Mouse (Mus musculus): ENCODE measurements around the gene Zfp683. TPM values are rescaled to one million over a fixed set of nuclear protein-coding genes. Genes with fewer than 3 reads are reported as not detected.

Gene Zfp683
- polyA plus RNA-seq, 1 experiment from 2014 or later = not detected

- DNase-seq (peak; percentile 36), ATAC-seq (ENCODE audit: low FRiP score, low TSS enrichment) (no peak)
- no peaks in the 10 kb centered on the region for H3K27me3 ChIP-seq (ENCODE audit: control insufficient read depth, insufficient read depth, low read length)
- H3K4me2 ChIP-seq (ENCODE audit: low read length) = no peak overlapping the region
- H3K27ac ChIP-seq (replicated peaks; ENCODE audit: low read depth, low read length) = no peak overlapping the region
- H3K4me1 ChIP-seq (ENCODE audit: control insufficient read depth, insufficient read depth, low read length) = no peaks in the 10 kb centered on the region
- 73% methylated on average over 6 of the region's 6 CpGs for WGBS
- H3K4me3 ChIP-seq (replicated peaks; ENCODE audit: low read depth, low read length) = no peak overlapping the region
- H3K9me3 ChIP-seq (ENCODE audit: control insufficient read depth, low read length) = no peaks in the 10 kb centered on the region
- no peak overlapping the region for H3K9ac ChIP-seq (replicated peaks; ENCODE audit: low read length)
- H3K36me3 ChIP-seq (ENCODE audit: control insufficient read depth, insufficient read depth, low read length) = no peaks in the 10 kb centered on the region
Observed at GRCm38 (mm10) chr4:134092382-134093288, 39.0 kb downstream of the Zfp683 start.

GRCm38 (mm10) chr4:134094004-134094564, 40.4 kb downstream of the Zfp683 start:
- WGBS = 88% methylated on average over 7 of the region's 7 CpGs
- ATAC-seq (ENCODE audit: low FRiP score, low TSS enrichment) = no peak
- H3K27me3 ChIP-seq (ENCODE audit: control insufficient read depth, insufficient read depth, low read length) = no peaks in the 10 kb centered on the region

GRCm38 (mm10) chr4:134094923-134095547, 41.4 kb downstream of the Zfp683 start, which contains the start of gene Cd52:
TSS of gene Cd52 (minus strand) at chr4:134095082.
- Histone ChIP-seq H3K9ac (replicated peaks; ENCODE audit: low read length) (no peak within 1 kb of the TSS), H3K36me3 (ENCODE audit: control insufficient read depth, insufficient read depth, low read length) (no peaks in the 10 kb centered on the region), H3K4me2 (ENCODE audit: low read length) (no peak within 1 kb of the TSS), H3K27me3 (ENCODE audit: control insufficient read depth, insufficient read depth, low read length) (no peaks in the 10 kb centered on the region), H3K27ac (replicated peaks; ENCODE audit: low read depth, low read length) (no peak within 1 kb of the TSS), H3K4me3 (replicated peaks; ENCODE audit: low read depth, low read length) (no peak within 1 kb of the TSS), H3K4me1 (ENCODE audit: control insufficient read depth, insufficient read depth, low read length) (no peaks in the 10 kb centered on the region), H3K9me3 (ENCODE audit: control insufficient read depth, low read length) (no peaks in the 10 kb centered on the region)
- 48% methylated on average over 3 of the region's 3 CpGs for WGBS
- DNase-seq (no peak), ATAC-seq (ENCODE audit: low FRiP score, low TSS enrichment) (no peak)

More at GRCm38 (mm10) chr4:134094004-134094564, 40.4 kb downstream of the Zfp683 start:
- H3K27ac ChIP-seq (replicated peaks; ENCODE audit: low read depth, low read length) = no peak overlapping the region
- no peaks in the 10 kb centered on the region for H3K4me1 ChIP-seq (ENCODE audit: control insufficient read depth, insufficient read depth, low read length)
- no peak for DNase-seq
- H3K4me2 ChIP-seq (ENCODE audit: low read length) = no peak overlapping the region
- H3K9ac ChIP-seq (replicated peaks; ENCODE audit: low read length) = no peak overlapping the region
- H3K36me3 ChIP-seq (ENCODE audit: control insufficient read depth, insufficient read depth, low read length) = no peaks in the 10 kb centered on the region
- H3K4me3 ChIP-seq (replicated peaks; ENCODE audit: low read depth, low read length) = no peak overlapping the region
- H3K9me3 ChIP-seq (ENCODE audit: control insufficient read depth, low read length) = no peaks in the 10 kb centered on the region

- H3K9me3 ChIP-seq (ENCODE audit: control insufficient read depth, low read length) = no peaks in the 10 kb centered on the region
- no peak overlapping the region for H3K4me2 ChIP-seq (ENCODE audit: low read length)
- no peaks in the 10 kb centered on the region for H3K27me3 ChIP-seq (ENCODE audit: control insufficient read depth, insufficient read depth, low read length)
- ATAC-seq (ENCODE audit: low FRiP score, low TSS enrichment) (no peak), DNase-seq (no peak)
- no peaks in the 10 kb centered on the region for H3K4me1 ChIP-seq (ENCODE audit: control insufficient read depth, insufficient read depth, low read length)
- no peaks in the 10 kb centered on the region for H3K36me3 ChIP-seq (ENCODE audit: control insufficient read depth, insufficient read depth, low read length)
- WGBS = 85% methylated on average over 3 of the region's 3 CpGs
- H3K9ac ChIP-seq (replicated peaks; ENCODE audit: low read length) = no peak overlapping the region
- no peak overlapping the region for H3K27ac ChIP-seq (replicated peaks; ENCODE audit: low read depth, low read length)
- H3K4me3 ChIP-seq (replicated peaks; ENCODE audit: low read depth, low read length) = no peak overlapping the region
Observed at GRCm38 (mm10) chr4:134096120-134096519, 42.5 kb downstream of the Zfp683 start.

- Histone ChIP-seq H3K36me3 (ENCODE audit: control insufficient read depth, insufficient read depth, low read length) (no peaks in the 10 kb centered on the region), H3K27ac (replicated peaks; ENCODE audit: low read depth, low read length) (no peak overlapping the region), H3K27me3 (ENCODE audit: control insufficient read depth, insufficient read depth, low read length) (no peaks in the 10 kb centered on the region), H3K4me2 (ENCODE audit: low read length) (no peak overlapping the region), H3K4me3 (replicated peaks; ENCODE audit: low read depth, low read length) (no peak overlapping the region), H3K4me1 (ENCODE audit: control insufficient read depth, insufficient read depth, low read length) (no peaks in the 10 kb centered on the region), H3K9me3 (ENCODE audit: control insufficient read depth, low read length) (no peaks in the 10 kb centered on the region), H3K9ac (replicated peaks; ENCODE audit: low read length) (no peak overlapping the region)
- WGBS = 87% methylated on average over 5 of the region's 5 CpGs
- ATAC-seq (ENCODE audit: low FRiP score, low TSS enrichment) = no peak
- DNase-seq = no peak
Observed at GRCm38 (mm10) chr4:134097015-134097608, 43.5 kb downstream of the Zfp683 start.

- ATAC-seq (ENCODE audit: low FRiP score, low TSS enrichment) (no peak), DNase-seq (no peak)
- WGBS = 81% methylated on average over 8 of the region's 8 CpGs
- H3K9me3 ChIP-seq (ENCODE audit: control insufficient read depth, low read length) = no peaks in the 10 kb centered on the region
- H3K4me1 ChIP-seq (ENCODE audit: control insufficient read depth, insufficient read depth, low read length) = no peaks in the 10 kb centered on the region
- H3K36me3 ChIP-seq (ENCODE audit: control insufficient read depth, insufficient read depth, low read length) = no peaks in the 10 kb centered on the region
- no peaks in the 10 kb centered on the region for H3K27me3 ChIP-seq (ENCODE audit: control insufficient read depth, insufficient read depth, low read length)
- H3K4me3 ChIP-seq (replicated peaks; ENCODE audit: low read depth, low read length) = no peak overlapping the region
- H3K4me2 ChIP-seq (ENCODE audit: low read length) = no peak overlapping the region
- H3K27ac ChIP-seq (replicated peaks; ENCODE audit: low read depth, low read length) = no peak overlapping the region
- H3K9ac ChIP-seq (replicated peaks; ENCODE audit: low read length) = no peak overlapping the region
Observed at GRCm38 (mm10) chr4:134098628-134099027, 45.0 kb downstream of the Zfp683 start.

- Histone ChIP-seq H3K27me3 (ENCODE audit: control insufficient read depth, insufficient read depth, low read length) (no peaks in the 10 kb centered on the region), H3K4me2 (ENCODE audit: low read length) (no peak overlapping the region), H3K9ac (replicated peaks; ENCODE audit: low read length) (no peak overlapping the region), H3K27ac (replicated peaks; ENCODE audit: low read depth, low read length) (no peak overlapping the region), H3K36me3 (ENCODE audit: control insufficient read depth, insufficient read depth, low read length) (no peaks in the 10 kb centered on the region), H3K4me1 (ENCODE audit: control insufficient read depth, insufficient read depth, low read length) (no peaks in the 10 kb centered on the region), H3K9me3 (ENCODE audit: control insufficient read depth, low read length) (no peaks in the 10 kb centered on the region), H3K4me3 (replicated peaks; ENCODE audit: low read depth, low read length) (no peak overlapping the region)
- DNase-seq (no peak), ATAC-seq (ENCODE audit: low FRiP score, low TSS enrichment) (no peak)
- 79% methylated on average over 4 of the region's 4 CpGs for WGBS
Observed at GRCm38 (mm10) chr4:134100245-134100644, 46.6 kb downstream of the Zfp683 start.

GRCm38 (mm10) chr4:134101979-134102741, 48.5 kb downstream of the Zfp683 start, which contains the start of gene Ubxn11:
TSS of gene Ubxn11 (plus strand) at chr4:134102570.
- Histone ChIP-seq H3K9me3 (ENCODE audit: control insufficient read depth, low read length) (no peaks in the 10 kb centered on the region), H3K9ac (replicated peaks; ENCODE audit: low read length) (peak within 1 kb of the TSS; percentile 52), H3K27ac (replicated peaks; ENCODE audit: low read depth, low read length) (peak within 1 kb of the TSS; percentile 60; the same call in 1 of the 2 replicates), H3K36me3 (ENCODE audit: control insufficient read depth, insufficient read depth, low read length) (no peaks in the 10 kb centered on the region), H3K4me3 (replicated peaks; ENCODE audit: low read depth, low read length) (peak within 1 kb of the TSS; percentile 74), H3K4me1 (ENCODE audit: control insufficient read depth, insufficient read depth, low read length) (no peaks in the 10 kb centered on the region), H3K4me2 (ENCODE audit: low read length) (peak within 1 kb of the TSS; percentile 73), H3K27me3 (ENCODE audit: control insufficient read depth, insufficient read depth, low read length) (no peaks in the 10 kb centered on the region)
- ATAC-seq (ENCODE audit: low FRiP score, low TSS enrichment) = peak; percentile 96
- DNase-seq = peak; percentile 96
- WGBS = 17% methylated on average over 34 of the region's 34 CpGs

Data from midbrain, embryonic 14.5 days (tissue).